Comparison of ENCODE assay signal across 26 mouse cellular contexts in genomic region chr13:9562099-9562498, GRCm38 (mm10).
"Had no signal": no experiment of that assay in that cellular context is flagged by ENCODE, and none has a peak within 500 bp of the region (broad histone marks: within the 10 kb centered on the region; RNA-seq: fewer than 3 reads in every experiment).

No protein-coding gene starts in this region.

- H3K36me3 ChIP-seq: embryonic facial prominence, embryonic 10.5 days; embryonic facial prominence, embryonic 15.5 days; forebrain, embryonic 10.5 days; forebrain, embryonic 15.5 days; heart, embryonic 10.5 days had no signal

- H3K4me2 ChIP-seq: embryonic facial prominence, embryonic 12.5 days; embryonic facial prominence, embryonic 13.5 days; embryonic facial prominence, embryonic 15.5 days; forebrain, embryonic 12.5 days; forebrain, embryonic 13.5 days; forebrain, embryonic 15.5 days had no signal

- DNase-seq: cerebellum, adult 9-10 months; cerebellum, adult 9-11 months; cerebellum, postnatal 10 days; cerebellum, postnatal 14 days; cerebellum, postnatal 25 days; cerebellum, postnatal 36 days; embryo, embryonic 11 days; forebrain, postnatal 0 days; gastrocnemius, adult 2 months; gastrocnemius, postnatal 10 days; gastrocnemius, postnatal 14 days; gastrocnemius, postnatal 25 days; gastrocnemius, postnatal 36 days; heart, adult 11 months; heart, adult 18-20 months; heart, adult 2 months had no signal

- H3K27me3 ChIP-seq: embryonic facial prominence, embryonic 12.5 days; embryonic facial prominence, embryonic 13.5 days; embryonic facial prominence, embryonic 15.5 days; forebrain, embryonic 12.5 days; forebrain, embryonic 13.5 days; forebrain, embryonic 15.5 days had no signal

- H3K4me3 ChIP-seq: embryonic facial prominence, embryonic 10.5 days; embryonic facial prominence, embryonic 12.5 days; embryonic facial prominence, embryonic 13.5 days; embryonic facial prominence, embryonic 15.5 days; erythroblast, embryonic 14.5 days; forebrain, embryonic 10.5 days; forebrain, embryonic 12.5 days; forebrain, embryonic 13.5 days; forebrain, embryonic 15.5 days; gastrocnemius, adult 2 months; heart, adult 2 months; heart, embryonic 10.5 days had no signal

- H3K9ac ChIP-seq: embryonic facial prominence, embryonic 12.5 days; embryonic facial prominence, embryonic 13.5 days; embryonic facial prominence, embryonic 15.5 days; forebrain, embryonic 12.5 days; forebrain, embryonic 13.5 days; forebrain, embryonic 15.5 days; forebrain, postnatal 0 days had no signal

- H3K9me3 ChIP-seq: embryonic facial prominence, embryonic 10.5 days; embryonic facial prominence, embryonic 12.5 days; embryonic facial prominence, embryonic 13.5 days; embryonic facial prominence, embryonic 15.5 days; forebrain, embryonic 10.5 days; forebrain, embryonic 12.5 days; forebrain, embryonic 13.5 days; forebrain, embryonic 15.5 days; heart, embryonic 10.5 days had no signal

- H3K27ac ChIP-seq: embryonic facial prominence, embryonic 10.5 days; embryonic facial prominence, embryonic 12.5 days; embryonic facial prominence, embryonic 13.5 days; embryonic facial prominence, embryonic 15.5 days; forebrain, embryonic 10.5 days; forebrain, embryonic 12.5 days; forebrain, embryonic 13.5 days; forebrain, embryonic 15.5 days; gastrocnemius, adult 2 months; heart, adult 2 months; heart, embryonic 10.5 days had no signal

- H3K4me1 ChIP-seq: embryonic facial prominence, embryonic 10.5 days; embryonic facial prominence, embryonic 12.5 days; embryonic facial prominence, embryonic 13.5 days; embryonic facial prominence, embryonic 15.5 days; forebrain, embryonic 10.5 days; forebrain, embryonic 12.5 days; forebrain, embryonic 13.5 days; forebrain, embryonic 15.5 days; heart, embryonic 10.5 days had no signal
